Mouse (Mus musculus) T-helper 1 cell (primary cell): ENCODE measurements at regions not wholly inside any gene's neighbourhood (a gene's known extent, or its start where the extent isn't known, plus 50 kb on each side); places are given as distances from the start of the nearest gene placed in this dataset.

Experiments used
- in situ Hi-C: fragments of 300-600 bp; cut with MboI, MseI; formaldehyde crosslinking; loops from one replicate; pipeline ENCODE4 v1.15.1; 2025; ENCODE audit warnings: high pct_unique_total_duplicates

- in situ Hi-C loops, result no loop called here
Observed at GRCm38 (mm10) chr4:125270951-125271350, 143.3 kb upstream of the Zc3h12a start.

- in situ Hi-C loops, result no loop called here
Observed at GRCm38 (mm10) chr4:125266212-125266611, 138.6 kb upstream of the Zc3h12a start.

- in situ Hi-C loops, result no loop called here
Observed at GRCm38 (mm10) chr4:125265575-125265974, 137.9 kb upstream of the Zc3h12a start.

- in situ Hi-C loops, result no loop called here
Observed at GRCm38 (mm10) chr4:125265065-125265464, 137.4 kb upstream of the Zc3h12a start.

GRCm38 (mm10) chr4:125261547-125261946 is 133.9 kb upstream of the Zc3h12a start:
- in situ Hi-C loops, result no loop called here

GRCm38 (mm10) chr4:125259306-125259705 is 131.7 kb upstream of the Zc3h12a start:
- in situ Hi-C loops, result no loop called here

- in situ Hi-C loops, result no loop called here
Observed at GRCm38 (mm10) chr4:125257916-125258315, 130.3 kb upstream of the Zc3h12a start.

GRCm38 (mm10) chr4:125253161-125253560 is 125.5 kb upstream of the Zc3h12a start:
- in situ Hi-C loops, result no loop called here

- in situ Hi-C loops, result no loop called here
Observed at GRCm38 (mm10) chr4:125252228-125252627, 124.6 kb upstream of the Zc3h12a start.

GRCm38 (mm10) chr4:125249061-125249460 is 121.4 kb upstream of the Zc3h12a start:
- in situ Hi-C loops, result no loop called here

- in situ Hi-C loops, result no loop called here
Observed at GRCm38 (mm10) chr4:125246171-125246570, 118.5 kb upstream of the Zc3h12a start.

- in situ Hi-C loops, result no loop called here
Observed at GRCm38 (mm10) chr4:125242512-125242911, 114.9 kb upstream of the Zc3h12a start.

GRCm38 (mm10) chr4:125241577-125242262 is 114.1 kb upstream of the Zc3h12a start:
- in situ Hi-C loops, result no loop called here

- in situ Hi-C loops, result no loop called here
Observed at GRCm38 (mm10) chr4:125231711-125232260, 104.1 kb upstream of the Zc3h12a start.

GRCm38 (mm10) chr4:125227194-125227593 is 99.6 kb upstream of the Zc3h12a start:
- in situ Hi-C loops, result no loop called here

GRCm38 (mm10) chr4:125222922-125223321 is 95.3 kb upstream of the Zc3h12a start:
- in situ Hi-C loops, result no loop called here

- in situ Hi-C loops, result no loop called here
Observed at GRCm38 (mm10) chr4:125220314-125220713, 92.7 kb upstream of the Zc3h12a start.

- in situ Hi-C loops, result no loop called here
Observed at GRCm38 (mm10) chr4:125219209-125219608, 91.6 kb upstream of the Zc3h12a start.

GRCm38 (mm10) chr4:125214306-125214705 is 86.7 kb upstream of the Zc3h12a start:
- in situ Hi-C loops, result no loop called here

- in situ Hi-C loops, result no loop called here
Observed at GRCm38 (mm10) chr4:125212176-125212530, 84.5 kb upstream of the Zc3h12a start.

- in situ Hi-C loops, result no loop called here
Observed at GRCm38 (mm10) chr4:125211459-125212175, 84.0 kb upstream of the Zc3h12a start.

- in situ Hi-C loops, result no loop called here
Observed at GRCm38 (mm10) chr4:125210719-125211118, 83.1 kb upstream of the Zc3h12a start.
